Mouse (Mus musculus): ENCODE data around the gene Trem2. TPM values are rescaled to one million over a fixed set of nuclear protein-coding genes. Genes with fewer than 3 reads are reported as not detected.
"Not testable (repeated sequence)": the region's sequence is repeated elsewhere in the genome, so short reads cannot be mapped to it uniquely, and the experiment has no call there.

The Trem2 gene
- polyA plus RNA-seq, 1 experiment, result 11.7 TPM

- DNase-seq, result no peak
- H3K27ac ChIP-seq (ENCODE audit: control insufficient read depth, insufficient read depth, low read length), result no peak overlapping the region
- WGBS, result 78% methylated on average over 2 of the region's 2 CpGs
- peaks cover 8% of the 10 kb centered on the region; the same call in 1 of the 2 replicates for H3K4me1 ChIP-seq (replicated peaks; ENCODE audit: control insufficient read depth, insufficient read depth, low read length)
- H3K27me3 ChIP-seq (ENCODE audit: control insufficient read depth, insufficient read depth, low read length), result no peaks in the 10 kb centered on the region
- H3K36me3 ChIP-seq (ENCODE audit: control insufficient read depth, insufficient read depth, low read length), result peaks cover 27% of the 10 kb centered on the region
- H3K4me3 ChIP-seq (ENCODE audit: control insufficient read depth, insufficient read depth, low read length), result no peak overlapping the region
- TF ChIP-seq CTCF (IDR thresholded peaks at IDR 0.05; ENCODE audit: borderline replicate concordance, control insufficient read depth, extremely low read depth, insufficient read depth, low read length, poor library complexity), result no peak
- TF ChIP-seq POLR2A (IDR thresholded peaks at IDR 0.05; ENCODE audit: control insufficient read depth, extremely low read depth, insufficient read depth, low read length, poor library complexity), result no peak
Measured at GRCm38 (mm10) chr17:48312124-48312523, 34.1 kb upstream of the Trem2 start.

- H3K36me3 ChIP-seq (ENCODE audit: control insufficient read depth, insufficient read depth, low read length); H3K27ac ChIP-seq (ENCODE audit: control insufficient read depth, insufficient read depth, low read length); H3K4me3 ChIP-seq (ENCODE audit: control insufficient read depth, insufficient read depth, low read length); DNase-seq; H3K27me3 ChIP-seq (ENCODE audit: control insufficient read depth, insufficient read depth, low read length): not testable (repeated sequence)
- H3K4me1 ChIP-seq (replicated peaks; ENCODE audit: control insufficient read depth, insufficient read depth, low read length), result peaks cover 10% of the 10 kb centered on the region
- WGBS, result 31% methylated on average over 3 of the region's 3 CpGs
Measured at GRCm38 (mm10) chr17:48315905-48316579, 30.2 kb upstream of the Trem2 start, which contains the start of gene B430306N03Rik. TSS of gene B430306N03Rik (plus strand) at chr17:48316141.

GRCm38 (mm10) chr17:48318686-48319085, 27.5 kb upstream of the Trem2 start:
- no peak overlapping the region for H3K27ac ChIP-seq (ENCODE audit: control insufficient read depth, insufficient read depth, low read length)
- H3K36me3 ChIP-seq (ENCODE audit: control insufficient read depth, insufficient read depth, low read length), result no peaks in the 10 kb centered on the region
- 80% methylated on average over 1 of the region's 1 CpGs for WGBS
- no peak for DNase-seq
- H3K4me3 ChIP-seq (ENCODE audit: control insufficient read depth, insufficient read depth, low read length), result no peak overlapping the region
- peaks cover 10% of the 10 kb centered on the region for H3K4me1 ChIP-seq (replicated peaks; ENCODE audit: control insufficient read depth, insufficient read depth, low read length)
- no peak for TF ChIP-seq CTCF (IDR thresholded peaks at IDR 0.05; ENCODE audit: borderline replicate concordance, control insufficient read depth, extremely low read depth, insufficient read depth, low read length, poor library complexity)
- TF ChIP-seq POLR2A (IDR thresholded peaks at IDR 0.05; ENCODE audit: control insufficient read depth, extremely low read depth, insufficient read depth, low read length, poor library complexity), result no peak
- H3K27me3 ChIP-seq (ENCODE audit: control insufficient read depth, insufficient read depth, low read length), result no peaks in the 10 kb centered on the region

- no peaks in the 10 kb centered on the region for H3K27me3 ChIP-seq (ENCODE audit: control insufficient read depth, insufficient read depth, low read length)
- peaks cover 5% of the 10 kb centered on the region for H3K4me1 ChIP-seq (replicated peaks; ENCODE audit: control insufficient read depth, insufficient read depth, low read length)
- TF ChIP-seq POLR2A (IDR thresholded peaks at IDR 0.05; ENCODE audit: control insufficient read depth, extremely low read depth, insufficient read depth, low read length, poor library complexity), result no peak
- no peak overlapping the region for H3K27ac ChIP-seq (ENCODE audit: control insufficient read depth, insufficient read depth, low read length)
- no peaks in the 10 kb centered on the region for H3K36me3 ChIP-seq (ENCODE audit: control insufficient read depth, insufficient read depth, low read length)
- H3K4me3 ChIP-seq (ENCODE audit: control insufficient read depth, insufficient read depth, low read length), result no peak overlapping the region
- DNase-seq, result no peak
- 91% methylated on average over 2 of the region's 2 CpGs for WGBS
Measured at GRCm38 (mm10) chr17:48321279-48321678, 24.9 kb upstream of the Trem2 start.

GRCm38 (mm10) chr17:48323236-48323635, 23.0 kb upstream of the Trem2 start:
- peak; percentile 21 for DNase-seq
- Histone ChIP-seq H3K4me3 (ENCODE audit: control insufficient read depth, insufficient read depth, low read length) (no peak overlapping the region), H3K4me1 (replicated peaks; ENCODE audit: control insufficient read depth, insufficient read depth, low read length) (peaks cover 4% of the 10 kb centered on the region), H3K36me3 (ENCODE audit: control insufficient read depth, insufficient read depth, low read length) (no peaks in the 10 kb centered on the region), H3K27me3 (ENCODE audit: control insufficient read depth, insufficient read depth, low read length) (no peaks in the 10 kb centered on the region), H3K27ac (ENCODE audit: control insufficient read depth, insufficient read depth, low read length) (no peak overlapping the region)
- TF ChIP-seq POLR2A (IDR thresholded peaks at IDR 0.05; ENCODE audit: control insufficient read depth, extremely low read depth, insufficient read depth, low read length, poor library complexity) (no peak), CTCF (IDR thresholded peaks at IDR 0.05; ENCODE audit: borderline replicate concordance, control insufficient read depth, extremely low read depth, insufficient read depth, low read length, poor library complexity) (no peak)
- WGBS, result 92% methylated on average over 3 of the region's 3 CpGs

- WGBS, result 33% methylated on average over 5 of the region's 5 CpGs
Measured at GRCm38 (mm10) chr17:48324258-48324657, 21.9 kb upstream of the Trem2 start.

GRCm38 (mm10) chr17:48325093-48325492, 21.1 kb upstream of the Trem2 start:
- DNase-seq, result no peak
- Histone ChIP-seq H3K4me3 (ENCODE audit: control insufficient read depth, insufficient read depth, low read length) (no peak overlapping the region), H3K36me3 (ENCODE audit: control insufficient read depth, insufficient read depth, low read length) (no peaks in the 10 kb centered on the region), H3K4me1 (replicated peaks; ENCODE audit: control insufficient read depth, insufficient read depth, low read length) (peaks cover 2% of the 10 kb centered on the region; the same call in 1 of the 2 replicates), H3K27me3 (ENCODE audit: control insufficient read depth, insufficient read depth, low read length) (no peaks in the 10 kb centered on the region), H3K27ac (ENCODE audit: control insufficient read depth, insufficient read depth, low read length) (no peak overlapping the region)
- WGBS, result 94% methylated on average over 6 of the region's 6 CpGs
- no peak for TF ChIP-seq POLR2A (IDR thresholded peaks at IDR 0.05; ENCODE audit: control insufficient read depth, extremely low read depth, insufficient read depth, low read length, poor library complexity)
- no peak for TF ChIP-seq CTCF (IDR thresholded peaks at IDR 0.05; ENCODE audit: borderline replicate concordance, control insufficient read depth, extremely low read depth, insufficient read depth, low read length, poor library complexity)

More at GRCm38 (mm10) chr17:48324258-48324657, 21.9 kb upstream of the Trem2 start:
- TF ChIP-seq CTCF (IDR thresholded peaks at IDR 0.05; ENCODE audit: borderline replicate concordance, control insufficient read depth, extremely low read depth, insufficient read depth, low read length, poor library complexity) (no peak), POLR2A (IDR thresholded peaks at IDR 0.05; ENCODE audit: control insufficient read depth, extremely low read depth, insufficient read depth, low read length, poor library complexity) (no peak)
- Histone ChIP-seq H3K4me3 (ENCODE audit: control insufficient read depth, insufficient read depth, low read length) (no peak overlapping the region), H3K27ac (ENCODE audit: control insufficient read depth, insufficient read depth, low read length) (no peak overlapping the region), H3K27me3 (ENCODE audit: control insufficient read depth, insufficient read depth, low read length) (no peaks in the 10 kb centered on the region), H3K4me1 (replicated peaks; ENCODE audit: control insufficient read depth, insufficient read depth, low read length) (peaks cover 2% of the 10 kb centered on the region; the same call in 1 of the 2 replicates), H3K36me3 (ENCODE audit: control insufficient read depth, insufficient read depth, low read length) (no peaks in the 10 kb centered on the region)
- no peak for DNase-seq

Measured in thymus, adult 2 months (tissue).